Mouse (Mus musculus) thymus, adult 2 months (tissue): Measurements from ENCODE around the gene Snap25.

ENCODE experiments used
- CTCF ChIP-seq: fragments of 200-500 bp; IDR thresholded peaks from 2 replicates; pipeline ENCODE4 v1.5.1; 2012; ENCODE audit warnings: mild to moderate bottlenecking, control low read depth, low read length, moderate library complexity, borderline replicate concordance; ENCODE audit not compliant: control insufficient read depth, poor library complexity, insufficient read depth; ENCODE audit errors: extremely low read depth
- POLR2A ChIP-seq: fragments of 200-500 bp; IDR thresholded peaks from 2 replicates; pipeline ENCODE4 v1.6.1; 2012; ENCODE audit warnings: mild to moderate bottlenecking, low read length, control low read depth, moderate library complexity; ENCODE audit not compliant: control insufficient read depth, poor library complexity, insufficient read depth; ENCODE audit errors: extremely low read depth

DNA sequence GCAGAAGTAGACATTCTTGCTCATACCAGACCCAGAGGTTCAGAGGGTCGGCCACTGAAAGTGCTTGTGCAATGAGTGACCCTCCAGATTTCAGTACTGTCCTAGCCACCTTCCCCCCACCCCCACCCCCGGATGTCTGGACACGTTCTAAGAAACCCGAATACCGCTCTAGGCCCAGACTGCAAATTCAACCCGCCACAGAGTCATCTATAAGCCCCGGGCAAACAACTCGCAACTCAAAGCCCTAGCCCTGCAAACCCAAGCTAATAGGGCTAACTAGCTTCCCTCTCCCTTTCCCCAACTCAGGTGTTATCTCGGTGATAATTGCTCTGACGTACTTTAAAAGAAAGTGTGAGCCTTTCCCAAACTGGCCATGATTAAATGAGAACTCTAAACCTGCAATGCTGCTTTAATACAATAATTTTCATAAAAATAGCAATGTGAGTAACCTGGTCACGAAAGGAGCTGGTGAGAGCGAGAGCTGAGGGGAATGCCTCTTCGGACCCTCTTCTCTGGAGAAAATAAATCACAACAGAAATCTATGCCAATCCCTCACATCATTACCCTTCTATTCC, 725 bp upstream of the Snap25 start:
- TF ChIP-seq POLR2A (no peak), CTCF (no peak)
